Mouse (Mus musculus) right cerebral cortex, postnatal 4 days (tissue): ENCODE data around the gene Ptpa.
A peak's percentile ranks its signal among the peaks of the same experiment; 100 is the strongest.

Source experiments
- DNase-seq: peaks from one replicate; pipeline ENCODE4 v3.0.0-alpha.2; 2022

Ptpa gene

DNA sequence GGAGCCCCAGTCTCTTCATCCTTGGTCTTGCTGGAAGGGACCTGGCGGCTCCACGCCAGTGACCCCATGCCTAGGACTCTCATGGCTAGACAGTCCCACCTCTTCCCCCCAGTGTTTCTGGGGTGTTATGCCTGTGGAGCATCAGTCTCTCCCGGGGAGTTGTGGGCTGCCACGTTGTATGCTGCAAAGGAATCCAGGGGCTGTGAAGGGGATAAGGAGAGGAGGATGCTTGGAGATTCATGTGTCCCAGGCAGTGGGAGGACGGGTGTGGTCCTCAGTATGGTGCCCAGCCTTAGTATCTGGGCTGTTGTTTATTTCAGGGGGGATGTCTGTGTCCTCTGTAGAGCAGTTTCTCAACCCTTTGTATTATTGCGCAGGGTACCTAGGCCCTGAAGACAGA is 53.2 kb downstream of the Ptpa start:
- no peak for DNase-seq

DNA sequence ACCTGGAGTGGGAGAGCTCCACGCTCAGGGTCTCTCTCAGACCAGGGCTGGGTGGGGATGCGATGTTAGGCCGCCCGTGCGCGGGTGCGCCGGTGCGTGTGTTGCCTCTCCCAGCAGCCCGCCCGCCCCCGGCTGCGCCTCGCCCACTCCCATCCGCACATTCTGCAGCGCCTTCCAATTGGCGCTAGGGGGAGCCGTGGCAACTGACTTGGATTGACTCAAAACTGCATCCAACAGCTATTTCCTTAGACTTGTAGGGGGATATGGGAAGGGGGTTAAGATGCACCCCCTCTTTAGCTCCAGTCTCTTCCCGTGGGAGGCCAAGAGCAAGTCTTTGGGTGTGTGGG is 53.9 kb downstream of the Ptpa start:
- peak; percentile 89 for DNase-seq

DNA sequence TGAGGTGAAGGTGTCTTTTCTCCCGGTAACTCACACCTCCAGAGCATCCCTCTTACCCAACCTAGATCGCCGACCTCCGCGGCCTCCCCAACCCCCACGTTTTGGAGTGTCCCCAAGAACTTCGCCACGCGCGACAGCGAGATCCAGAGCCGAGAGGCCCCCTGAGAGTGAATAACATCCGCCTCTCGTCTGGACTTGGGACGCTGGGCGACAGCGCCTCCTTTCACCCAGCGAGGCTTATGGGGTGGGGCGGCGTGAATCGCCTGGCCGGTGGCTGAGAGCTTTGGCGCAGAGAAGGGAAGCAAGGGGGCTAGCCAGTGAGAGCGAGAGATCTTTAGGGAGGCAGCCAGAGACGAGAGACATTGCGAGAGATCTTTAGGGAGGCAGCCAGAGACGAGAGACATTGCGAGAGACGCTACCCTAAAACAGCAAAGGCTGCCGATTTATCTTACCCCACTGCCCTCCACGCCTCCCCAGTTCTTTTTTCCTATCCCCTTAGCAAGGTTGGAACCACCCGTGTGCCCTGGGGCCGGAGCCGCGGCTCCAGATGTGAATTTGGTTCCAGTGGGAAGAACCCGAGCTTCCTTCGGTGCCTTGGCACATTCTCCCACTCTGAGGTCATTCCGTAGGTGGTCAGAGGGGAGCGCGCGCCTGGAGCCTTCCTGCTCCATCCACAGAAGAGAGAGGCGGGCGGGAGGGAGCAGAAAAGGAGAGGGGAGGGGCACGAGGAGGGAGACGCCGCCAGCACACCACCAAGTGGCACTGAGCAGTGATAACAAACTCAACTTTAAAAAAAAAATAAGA is 54.5 kb downstream of the Ptpa start:
- DNase-seq, result peak; percentile 66

DNA sequence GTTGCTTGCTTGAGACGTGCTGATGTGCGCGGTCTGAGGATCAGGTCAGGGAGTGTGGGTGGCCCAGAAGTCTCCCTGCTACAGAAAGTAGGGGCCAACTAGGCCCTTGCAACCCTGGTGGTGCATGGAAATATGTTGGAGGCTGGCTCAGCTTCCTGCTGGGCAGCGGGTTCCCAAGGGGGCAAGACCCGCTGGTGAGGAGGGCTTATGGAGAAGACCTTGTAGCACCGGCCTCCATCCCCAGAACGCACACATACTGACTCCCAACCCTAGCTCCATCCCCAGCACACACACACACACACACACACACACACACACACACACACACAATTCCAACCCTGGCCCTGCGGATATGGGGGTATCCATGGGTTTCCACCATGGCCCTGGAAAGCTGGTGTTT is 55.2 kb downstream of the Ptpa start:
- DNase-seq, result no peak

DNA sequence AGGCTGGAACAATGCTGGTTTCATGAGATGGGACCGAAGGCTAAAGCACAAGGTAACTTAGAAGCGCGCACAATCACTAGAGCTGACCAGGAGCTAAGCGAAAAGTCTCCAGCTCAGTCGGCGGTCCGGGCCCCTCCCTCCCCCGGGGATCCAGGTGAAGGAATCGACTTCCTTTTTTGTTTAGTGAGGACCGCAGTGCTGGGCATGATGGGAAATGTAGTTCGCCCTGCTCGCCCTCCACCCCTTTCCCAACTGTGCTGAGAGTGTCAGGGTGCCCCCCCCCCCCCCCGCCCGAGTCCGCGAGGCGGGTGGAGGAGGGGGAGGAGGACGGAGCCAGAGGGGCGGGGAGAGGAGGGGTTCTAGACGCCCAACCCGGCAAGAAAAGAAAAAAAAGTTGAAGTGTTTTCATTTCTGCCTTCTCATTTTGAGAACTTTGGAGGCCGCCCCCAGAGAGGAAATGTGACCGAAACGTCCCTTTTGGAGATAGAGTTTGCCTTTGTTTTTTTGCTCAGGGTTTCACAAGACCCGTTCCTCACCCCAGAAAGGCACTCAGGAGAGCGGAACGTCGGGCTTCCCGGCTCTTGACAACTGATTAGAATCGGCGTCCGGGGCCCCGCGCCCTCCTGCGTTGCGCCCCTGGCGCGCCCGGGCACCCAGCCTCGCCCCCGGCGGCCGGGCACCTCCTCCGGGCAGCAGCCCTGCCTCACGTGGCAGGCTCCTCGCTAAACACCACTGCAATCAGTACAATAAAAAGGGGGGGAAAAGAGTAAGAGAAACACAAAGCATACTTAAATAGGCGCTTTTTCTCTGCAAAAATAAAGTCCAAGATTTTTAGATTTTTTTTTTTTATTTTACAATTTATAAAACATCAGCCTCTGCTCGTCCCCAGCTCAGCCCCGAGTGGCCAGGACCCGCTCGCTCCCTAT is 56.2 kb downstream of the Ptpa start:
- peak; percentile 49 for DNase-seq

DNA sequence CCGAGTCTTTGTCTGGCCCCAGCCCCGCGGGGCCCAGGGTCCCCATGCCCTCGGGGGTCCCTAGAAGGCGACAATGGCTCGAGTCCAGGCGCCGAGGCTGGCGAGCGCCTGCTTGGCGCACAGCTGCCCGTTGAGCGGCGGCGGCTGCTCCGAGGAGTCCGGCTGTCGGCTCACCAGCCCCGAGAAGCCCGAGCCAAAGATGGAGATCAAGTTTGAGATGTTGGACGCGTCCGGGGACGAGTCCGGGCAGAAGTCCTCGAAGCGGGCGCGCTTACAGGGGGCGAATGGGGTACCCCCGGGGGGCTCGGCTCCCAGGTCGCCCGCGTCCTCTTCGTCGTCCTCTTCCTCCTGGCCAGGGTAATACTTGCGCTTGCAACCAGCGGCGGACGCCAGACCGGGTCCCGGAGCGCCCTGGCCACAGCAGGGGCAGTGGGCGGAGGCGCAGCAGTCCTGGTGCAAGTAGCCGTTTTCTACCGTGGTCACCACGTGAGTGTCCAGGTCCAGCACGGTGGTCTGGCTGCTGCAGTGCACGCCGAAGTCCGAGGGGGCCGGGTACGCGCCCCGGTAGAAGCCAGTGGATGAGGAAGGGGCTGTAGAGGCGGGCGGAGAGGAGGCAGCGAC is 57.0 kb downstream of the Ptpa start:
- DNase-seq, result peak; percentile 50

DNA sequence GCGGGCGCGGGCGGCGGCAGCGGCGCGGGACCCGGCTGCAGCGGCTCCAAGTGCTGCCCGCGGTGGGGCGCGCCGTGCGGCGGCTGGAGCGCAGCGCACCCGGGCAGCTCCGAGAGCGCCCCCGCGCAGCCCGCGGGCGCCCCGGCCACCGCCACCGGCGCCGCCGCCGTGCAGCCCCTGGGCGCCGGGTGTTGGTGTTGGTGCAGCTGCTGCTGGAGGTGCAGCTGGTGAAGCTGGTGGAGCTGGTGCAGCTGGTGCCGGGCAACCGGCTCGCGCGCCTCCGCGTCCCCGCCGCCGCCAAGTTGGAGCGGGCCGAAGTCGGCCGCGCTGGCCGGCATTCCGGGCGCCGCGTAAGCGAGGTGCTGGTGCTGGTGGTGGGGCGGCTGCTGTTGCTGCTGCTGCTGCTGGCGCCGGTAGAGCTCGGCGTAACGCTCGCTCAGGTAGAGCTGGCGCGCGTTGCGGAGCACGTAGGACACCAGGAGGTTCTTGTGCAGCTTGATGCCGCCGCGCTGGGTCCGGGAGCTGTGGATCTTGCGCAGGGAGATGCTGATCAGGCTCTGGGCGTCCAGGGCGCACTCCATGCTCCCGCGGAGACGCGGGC is 57.7 kb downstream of the Ptpa start:
- no peak for DNase-seq

DNA sequence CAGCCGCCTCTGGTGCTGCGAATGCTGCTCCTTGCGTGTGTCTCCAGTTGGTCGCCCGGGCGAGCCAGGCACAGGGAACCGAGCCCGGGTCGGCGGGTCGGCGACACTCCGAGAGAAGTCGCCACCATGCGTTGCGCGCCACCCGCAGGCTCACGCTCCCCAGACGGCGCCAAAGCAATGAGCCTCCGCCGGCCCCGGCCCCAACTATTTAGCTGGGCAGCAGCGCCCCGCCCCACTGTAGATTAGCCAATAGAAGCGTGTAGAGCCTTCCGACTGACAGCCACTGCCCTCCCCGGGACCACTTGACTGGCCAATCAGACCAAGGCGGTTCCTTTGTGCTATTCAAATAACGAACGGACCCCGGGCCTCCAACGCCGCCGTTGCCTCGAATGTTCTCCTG is 58.2 kb downstream of the Ptpa start, which contains the start of gene Ier5l:
Gene Ier5l (minus strand): TSS at position 181 of the 400 bp plus-strand sequence.
- peak; percentile 93 for DNase-seq

DNA sequence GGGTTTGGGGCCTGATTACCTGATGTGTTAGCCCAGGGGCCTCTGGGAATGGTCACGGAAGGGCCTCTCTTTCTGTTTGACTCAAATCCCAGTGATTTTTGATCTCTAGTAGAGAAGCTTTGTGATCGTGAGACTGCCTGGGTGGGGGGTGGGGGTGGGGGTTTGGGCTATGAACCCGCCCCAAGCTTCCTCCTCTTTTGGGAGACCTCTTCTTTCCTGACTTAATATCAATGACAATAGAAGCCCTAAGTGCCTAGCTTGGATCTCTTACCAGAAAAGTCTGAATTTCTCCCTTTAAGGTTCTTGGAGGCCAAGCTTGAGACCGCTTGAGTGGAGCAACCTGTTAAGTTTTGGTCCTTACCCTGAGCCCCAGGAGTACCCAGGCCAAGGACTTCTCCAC is 58.9 kb downstream of the Ptpa start:
- no peak for DNase-seq

DNA sequence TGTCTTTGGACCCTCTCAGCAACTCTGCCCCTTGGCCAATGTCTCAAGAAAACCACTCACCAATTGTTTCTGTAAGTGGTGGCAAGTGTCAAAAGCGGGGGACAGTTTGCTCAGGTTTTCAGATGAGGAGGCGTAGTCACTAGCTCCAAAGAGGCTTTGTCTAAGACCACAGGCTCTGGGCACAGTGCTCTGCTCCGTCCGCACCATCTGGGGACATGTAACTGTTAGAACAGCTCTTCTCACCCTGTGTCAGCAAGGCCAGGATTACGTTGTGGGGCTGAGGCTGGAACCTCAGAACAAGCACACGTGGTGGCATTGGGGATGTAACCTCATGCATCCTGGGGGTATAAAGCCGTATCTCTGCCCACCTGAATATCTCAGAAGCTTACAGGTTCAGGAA is 59.6 kb downstream of the Ptpa start:
- DNase-seq, result no peak

DNA sequence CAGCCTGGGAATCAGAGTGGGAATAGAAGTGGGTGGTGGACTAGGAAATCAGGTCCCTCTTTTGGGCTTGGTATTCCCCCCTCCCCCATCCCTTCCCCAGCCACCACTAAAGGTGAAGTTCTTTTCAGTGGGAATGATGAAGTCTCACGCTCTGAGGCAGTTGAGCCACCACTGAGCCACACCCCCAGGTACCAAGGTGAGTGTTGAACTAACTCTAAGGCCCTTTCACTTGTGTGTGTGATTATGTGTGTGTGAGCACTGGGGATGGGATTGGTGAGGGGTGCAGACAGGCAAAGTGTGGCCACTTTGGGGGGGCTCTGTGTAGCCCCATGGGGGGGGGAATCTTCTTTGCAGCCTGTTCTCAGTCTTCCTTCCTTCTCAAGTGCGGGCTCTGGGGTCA is 60.4 kb downstream of the Ptpa start:
- no peak for DNase-seq

DNA sequence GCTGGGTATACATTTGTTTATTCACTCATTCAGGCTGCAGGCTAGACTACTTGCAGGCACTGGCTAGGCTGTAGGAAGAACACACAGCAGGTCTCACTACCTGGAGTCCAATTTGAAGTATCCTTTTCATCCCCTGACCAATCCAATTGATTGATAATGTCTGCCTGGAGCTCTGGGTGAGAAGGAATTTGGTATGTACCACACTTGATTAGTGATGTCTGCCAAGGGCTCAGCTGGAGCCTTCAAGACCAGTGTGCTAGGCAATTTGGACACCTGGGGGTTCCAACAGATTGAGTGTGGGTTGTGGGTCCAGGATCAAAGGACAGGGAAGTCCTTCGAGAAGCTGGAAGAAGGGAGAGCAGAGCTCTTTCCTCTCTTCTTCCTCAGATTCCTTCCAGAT is 62.7 kb downstream of the Ptpa start:
- no peak for DNase-seq

DNA sequence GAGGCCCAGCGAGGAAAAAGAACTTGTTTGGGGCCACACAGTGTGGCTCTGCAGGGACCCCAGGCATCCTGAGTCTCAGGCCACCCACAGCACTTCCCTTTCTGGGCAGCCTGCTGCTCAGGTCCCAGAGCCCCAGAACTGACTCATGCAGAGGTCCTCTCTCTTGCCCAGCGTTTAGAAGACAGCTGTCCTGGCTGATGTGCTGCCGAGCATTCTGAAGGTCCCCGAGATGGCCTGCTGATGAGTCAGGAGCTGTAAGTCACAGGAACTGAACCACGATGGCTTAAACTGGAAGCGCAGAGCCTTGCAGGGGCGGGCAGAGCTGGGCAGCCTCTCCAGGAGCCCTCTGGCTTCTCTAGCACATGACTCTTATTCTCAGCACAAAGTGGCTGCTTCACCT is 71.8 kb downstream of the Ptpa start:
- no peak for DNase-seq

DNA sequence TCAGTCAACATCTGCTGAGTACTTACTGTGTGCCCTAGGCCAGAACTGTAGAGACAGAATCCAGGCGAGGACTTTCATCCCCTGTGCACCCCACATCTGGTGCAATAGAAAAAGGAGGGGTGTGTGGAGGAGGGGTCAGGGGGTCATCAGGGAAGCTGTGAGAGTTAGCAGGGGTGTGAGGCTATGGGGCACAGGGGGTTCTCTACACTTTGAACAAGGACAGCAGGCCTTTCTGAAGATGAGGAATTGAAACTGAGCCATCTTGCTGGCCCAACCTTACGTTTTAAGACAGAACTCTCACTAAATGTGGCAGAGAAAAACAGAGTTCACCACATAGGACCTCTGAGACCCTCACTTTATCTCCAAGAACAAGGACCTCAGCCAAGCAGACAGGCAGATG is 74.5 kb downstream of the Ptpa start:
- no peak for DNase-seq

DNA sequence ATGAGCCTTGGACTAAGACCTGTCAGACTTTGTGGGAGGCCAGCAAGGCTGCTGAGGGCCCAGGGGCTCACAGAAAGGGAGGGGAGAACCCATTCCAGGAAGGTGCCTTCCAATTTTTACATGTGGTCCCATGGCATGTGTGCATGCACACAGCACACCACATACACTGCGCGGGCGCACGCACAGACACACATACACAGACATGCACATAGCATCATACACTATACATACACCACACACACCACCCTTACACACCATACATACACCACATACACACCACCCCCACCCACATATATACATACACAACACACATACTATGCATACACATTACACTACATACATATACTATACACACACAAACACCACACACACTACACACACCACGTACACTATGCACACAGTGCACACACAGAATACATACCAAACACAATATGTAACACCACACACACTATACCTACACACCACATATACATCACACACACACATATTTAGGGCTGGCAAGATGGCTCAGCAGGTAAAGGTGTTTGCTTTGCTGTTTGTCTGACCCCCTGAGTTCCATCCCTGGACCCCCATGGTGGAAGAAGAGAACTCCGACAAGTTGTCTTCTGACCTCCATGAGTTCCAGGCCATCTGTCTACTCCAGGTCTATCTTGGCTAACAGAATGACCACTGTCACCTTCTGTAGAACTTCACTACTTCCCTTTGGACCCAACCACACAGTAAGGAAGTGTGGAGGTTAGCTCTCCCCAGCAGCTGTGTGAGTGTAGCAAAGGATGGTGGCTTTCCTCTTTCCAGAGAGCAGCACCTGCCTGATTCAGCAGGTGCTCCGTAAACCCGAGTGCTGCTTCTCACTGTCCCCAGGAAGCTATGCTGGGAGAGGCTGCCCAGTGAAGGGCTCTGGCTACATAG is 79.4 kb downstream of the Ptpa start:
- DNase-seq, result no peak

DNA sequence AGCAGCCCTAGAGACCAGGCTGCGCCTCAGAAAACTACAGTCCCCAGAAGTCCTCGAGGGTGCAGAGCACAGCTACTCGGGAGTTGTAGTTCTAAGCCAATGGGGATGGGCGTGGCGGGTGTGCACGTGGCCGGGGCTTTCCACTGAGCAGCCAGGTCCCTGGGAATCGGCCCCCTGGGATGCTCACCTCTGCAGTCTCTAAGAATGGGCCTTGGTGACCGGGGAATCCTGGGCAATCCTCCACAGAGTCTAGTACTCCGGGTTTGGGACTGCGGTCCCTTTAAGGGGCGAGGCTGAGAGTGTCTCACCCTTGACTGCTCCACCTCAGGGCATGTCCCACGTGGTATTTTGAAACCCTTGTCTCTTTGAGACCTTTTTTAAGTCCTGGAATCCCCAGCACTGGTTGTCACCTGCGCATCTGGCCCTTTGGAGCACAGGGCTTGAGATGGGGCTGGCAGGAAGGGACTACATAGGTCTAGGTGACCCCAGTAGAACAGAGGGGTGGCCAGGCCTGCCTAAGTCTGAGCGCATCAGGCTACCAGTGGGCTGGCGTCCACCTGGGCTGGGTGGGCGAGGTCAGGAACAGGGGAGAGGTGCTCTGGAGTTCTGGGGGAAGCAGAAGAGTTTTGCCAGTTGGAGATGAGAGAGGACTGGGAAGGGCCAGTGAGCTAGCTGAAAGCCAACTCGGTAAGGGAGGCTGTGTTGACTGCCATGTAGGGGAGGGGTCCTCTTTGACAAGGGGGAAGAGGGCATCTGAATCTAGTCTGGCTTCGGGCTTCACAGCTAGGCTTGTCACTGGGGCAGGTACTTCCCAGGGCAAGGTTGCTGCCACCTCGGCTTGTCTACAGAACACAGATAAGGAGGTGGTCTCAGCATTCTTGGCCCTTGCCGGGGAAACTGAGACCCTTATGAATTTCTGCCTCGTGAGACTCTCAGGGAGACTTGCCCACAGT is 80.3 kb downstream of the Ptpa start:
- DNase-seq, result peak; percentile 68
